Mouse (Mus musculus): Measurements from ENCODE around the gene Sytl3. TPM values are rescaled to one million over a fixed set of nuclear protein-coding genes. Genes with fewer than 3 reads are reported as not detected.

Gene Sytl3
- total and polyA plus RNA-seq, 2 experiments from 2014 or later, result 0.42 to 0.79 TPM

GRCm38 (mm10) chr17:6741271-6741670 is 82.4 kb downstream of the Sytl3 start:
- no peaks in the 10 kb centered on the region for H3K9me3 ChIP-seq (ENCODE audit: low read length)
- H3K36me3 ChIP-seq (ENCODE audit: insufficient read depth, low read length), result no peaks in the 10 kb centered on the region
- no peak for TF ChIP-seq CTCF (IDR thresholded peaks at IDR 0.05; ENCODE audit: low read depth)
- DNase-seq (ENCODE audit: low spot score), result no peak
- WGBS, result 70% methylated on average over 12 of the region's 12 CpGs
- no peak for ATAC-seq
- no peak overlapping the region for H3K9ac ChIP-seq (replicated peaks; ENCODE audit: low read length)
- no peak overlapping the region for H3K4me3 ChIP-seq (ENCODE audit: low read length)
- no peak overlapping the region for H3K27ac ChIP-seq
- H3K27me3 ChIP-seq (ENCODE audit: insufficient read depth, low read length), result no peaks in the 10 kb centered on the region
- peaks cover 16% of the 10 kb centered on the region for H3K4me1 ChIP-seq (ENCODE audit: insufficient read depth, low read length)
- no peak overlapping the region for H3K4me2 ChIP-seq (ENCODE audit: low read depth, low read length)

- Histone ChIP-seq H3K9ac (replicated peaks; ENCODE audit: low read length) (no peak overlapping the region), H3K27ac (peak overlapping the region; percentile 28; the same call in 1 of the 2 replicates)
- TF ChIP-seq CTCF (IDR thresholded peaks at IDR 0.05; ENCODE audit: low read depth), result no peak
Observed at GRCm38 (mm10) chr17:6742083-6743038, 83.5 kb downstream of the Sytl3 start.

GRCm38 (mm10) chr17:6743039-6743575 is 84.2 kb downstream of the Sytl3 start:
- ATAC-seq (no peak), DNase-seq (ENCODE audit: low spot score) (no peak)
- H3K27me3 ChIP-seq (ENCODE audit: insufficient read depth, low read length), result no peaks in the 10 kb centered on the region
- H3K36me3 ChIP-seq (ENCODE audit: insufficient read depth, low read length), result no peaks in the 10 kb centered on the region
- H3K27ac ChIP-seq, result no peak overlapping the region
- WGBS, result 85% methylated on average over 11 of the region's 11 CpGs
- peaks cover 30% of the 10 kb centered on the region for H3K4me1 ChIP-seq (ENCODE audit: insufficient read depth, low read length)
- H3K9me3 ChIP-seq (ENCODE audit: low read length), result no peaks in the 10 kb centered on the region
- H3K4me3 ChIP-seq (ENCODE audit: low read length), result no peak overlapping the region
- H3K4me2 ChIP-seq (ENCODE audit: low read depth, low read length), result no peak overlapping the region
- no peak for TF ChIP-seq CTCF (IDR thresholded peaks at IDR 0.05; ENCODE audit: low read depth)
- no peak overlapping the region for H3K9ac ChIP-seq (replicated peaks; ENCODE audit: low read length)

More at GRCm38 (mm10) chr17:6742083-6743038, 83.5 kb downstream of the Sytl3 start:
- ATAC-seq (no peak), DNase-seq (ENCODE audit: low spot score) (peak; percentile 62)
- WGBS, result 44% methylated on average over 32 of the region's 33 CpGs
- Histone ChIP-seq H3K4me3 (ENCODE audit: low read length) (no peak overlapping the region), H3K36me3 (ENCODE audit: insufficient read depth, low read length) (no peaks in the 10 kb centered on the region), H3K4me2 (ENCODE audit: low read depth, low read length) (no peak overlapping the region), H3K4me1 (ENCODE audit: insufficient read depth, low read length) (peaks cover 25% of the 10 kb centered on the region), H3K27me3 (ENCODE audit: insufficient read depth, low read length) (no peaks in the 10 kb centered on the region), H3K9me3 (ENCODE audit: low read length) (no peaks in the 10 kb centered on the region)

- 76% methylated on average over 11 of the region's 11 CpGs for WGBS
- no peak for TF ChIP-seq CTCF (IDR thresholded peaks at IDR 0.05; ENCODE audit: low read depth)
- no peak overlapping the region for H3K9ac ChIP-seq (replicated peaks; ENCODE audit: low read length)
- ATAC-seq (no peak), DNase-seq (ENCODE audit: low spot score) (no peak)
- H3K4me2 ChIP-seq (ENCODE audit: low read depth, low read length), result no peak overlapping the region
- no peak overlapping the region for H3K27ac ChIP-seq
- peaks cover 30% of the 10 kb centered on the region for H3K4me1 ChIP-seq (ENCODE audit: insufficient read depth, low read length)
- no peaks in the 10 kb centered on the region for H3K27me3 ChIP-seq (ENCODE audit: insufficient read depth, low read length)
- no peaks in the 10 kb centered on the region for H3K9me3 ChIP-seq (ENCODE audit: low read length)
- no peaks in the 10 kb centered on the region for H3K36me3 ChIP-seq (ENCODE audit: insufficient read depth, low read length)
- no peak overlapping the region for H3K4me3 ChIP-seq (ENCODE audit: low read length)
Observed at GRCm38 (mm10) chr17:6743787-6744239, 84.9 kb downstream of the Sytl3 start.

- Histone ChIP-seq H3K27me3 (ENCODE audit: insufficient read depth, low read length) (no peaks in the 10 kb centered on the region), H3K4me1 (ENCODE audit: insufficient read depth, low read length) (peaks cover 30% of the 10 kb centered on the region), H3K4me2 (ENCODE audit: low read depth, low read length) (no peak overlapping the region), H3K27ac (0 out of 2 replicates have a peak overlapping the region, but pooled peaks have one; percentile 65), H3K9me3 (ENCODE audit: low read length) (no peaks in the 10 kb centered on the region), H3K36me3 (ENCODE audit: insufficient read depth, low read length) (no peaks in the 10 kb centered on the region), H3K9ac (replicated peaks; ENCODE audit: low read length) (no peak overlapping the region), H3K4me3 (ENCODE audit: low read length) (no peak overlapping the region)
- TF ChIP-seq CTCF (IDR thresholded peaks at IDR 0.05; ENCODE audit: low read depth), result no peak
- ATAC-seq (no peak), DNase-seq (ENCODE audit: low spot score) (no peak)
- 53% methylated on average over 9 of the region's 9 CpGs for WGBS
Observed at GRCm38 (mm10) chr17:6744366-6744765, 85.5 kb downstream of the Sytl3 start.

- ATAC-seq, result no peak
- Histone ChIP-seq H3K4me3 (ENCODE audit: low read length) (no peak overlapping the region), H3K27me3 (ENCODE audit: insufficient read depth, low read length) (no peaks in the 10 kb centered on the region), H3K9me3 (ENCODE audit: low read length) (no peaks in the 10 kb centered on the region), H3K9ac (replicated peaks; ENCODE audit: low read length) (no peak overlapping the region), H3K27ac (peak overlapping the region; percentile 65; the same call in 1 of the 2 replicates), H3K4me1 (ENCODE audit: insufficient read depth, low read length) (peaks cover 30% of the 10 kb centered on the region), H3K4me2 (ENCODE audit: low read depth, low read length) (no peak overlapping the region), H3K36me3 (ENCODE audit: insufficient read depth, low read length) (no peaks in the 10 kb centered on the region)
- TF ChIP-seq CTCF (IDR thresholded peaks at IDR 0.05; ENCODE audit: low read depth), result no peak
- WGBS, result 82% methylated on average over 14 of the region's 14 CpGs
- no peak for DNase-seq (ENCODE audit: low spot score)
Observed at GRCm38 (mm10) chr17:6744871-6745270, 86.0 kb downstream of the Sytl3 start.

All from hindbrain, postnatal 0 days (tissue).